Mouse (Mus musculus) c-Kit-negative CD71-positive TER-119-positive erythroid progenitor cells, embryonic 14.5 days (primary cell): ENCODE measurements around the gene Adprhl1.

ENCODE experiments used
- DNase-seq: peaks from one replicate; pipeline ENCODE4 v3.0.0-alpha.2; 2013; ENCODE audit warnings: low read depth, low spot score

Gene Adprhl1

DNA sequence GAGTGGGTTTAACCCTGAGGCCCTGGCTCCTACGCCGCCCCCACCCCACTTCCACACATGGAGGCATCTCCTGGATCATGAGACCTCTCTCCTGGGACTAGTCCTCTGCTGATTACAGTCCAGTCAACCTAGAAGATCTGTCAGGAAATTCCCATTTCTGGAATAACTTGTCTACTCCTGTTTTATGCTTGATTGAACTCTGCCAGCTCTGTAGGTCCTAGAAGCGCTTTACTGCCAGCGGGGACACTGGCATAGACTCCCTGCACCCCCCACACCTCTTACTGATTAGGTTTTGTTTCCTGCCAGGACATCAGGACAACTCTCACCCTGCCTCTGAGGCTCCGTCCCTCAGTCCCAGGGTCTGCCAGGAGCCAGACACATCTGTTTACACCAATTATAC is 56.5 kb downstream of the Adprhl1 start:
- no peak for DNase-seq

DNA sequence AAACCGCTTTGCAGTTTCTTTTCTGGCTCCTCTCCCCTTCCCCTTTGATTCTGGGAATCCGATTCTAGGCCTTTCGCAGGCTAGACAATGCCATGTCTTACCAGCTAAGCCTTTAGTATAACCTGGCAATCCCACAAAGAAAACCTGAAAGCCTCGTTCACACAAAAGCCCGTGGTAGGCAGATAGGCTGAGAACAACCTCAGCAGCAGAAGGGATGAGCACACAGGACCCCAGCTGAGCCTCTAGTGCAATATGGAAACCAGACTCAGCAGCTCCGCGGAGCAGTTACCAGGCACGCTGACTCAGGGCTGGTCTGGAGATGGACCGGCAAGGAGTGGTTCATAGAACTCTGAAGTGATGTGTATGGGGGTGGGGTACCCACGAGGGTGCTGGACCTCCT is 59.1 kb downstream of the Adprhl1 start:
- no peak for DNase-seq

- no peak for DNase-seq
Measured at GRCm38 (mm10) chr8:13190235-13190634, 63.7 kb downstream of the Adprhl1 start.

DNA sequence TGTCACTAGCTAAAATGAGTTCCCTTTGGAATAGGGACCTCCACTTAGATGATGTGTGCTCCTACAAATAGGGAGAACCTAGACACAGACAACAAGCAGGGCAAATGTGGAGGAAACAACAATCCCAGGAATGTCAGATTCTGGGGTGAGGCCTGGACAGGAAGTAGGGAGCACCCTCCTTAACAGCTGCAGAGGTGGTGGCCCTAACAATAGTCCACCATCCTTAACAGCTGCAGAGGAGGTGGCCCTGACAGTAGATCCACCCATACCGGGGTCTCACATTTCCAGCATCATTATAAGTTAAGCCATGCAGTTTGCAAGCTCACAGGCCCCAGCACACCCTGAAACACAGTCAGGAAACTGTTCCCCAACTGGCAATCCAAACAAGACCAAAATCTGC is 65.1 kb downstream of the Adprhl1 start:
- no peak for DNase-seq

DNA sequence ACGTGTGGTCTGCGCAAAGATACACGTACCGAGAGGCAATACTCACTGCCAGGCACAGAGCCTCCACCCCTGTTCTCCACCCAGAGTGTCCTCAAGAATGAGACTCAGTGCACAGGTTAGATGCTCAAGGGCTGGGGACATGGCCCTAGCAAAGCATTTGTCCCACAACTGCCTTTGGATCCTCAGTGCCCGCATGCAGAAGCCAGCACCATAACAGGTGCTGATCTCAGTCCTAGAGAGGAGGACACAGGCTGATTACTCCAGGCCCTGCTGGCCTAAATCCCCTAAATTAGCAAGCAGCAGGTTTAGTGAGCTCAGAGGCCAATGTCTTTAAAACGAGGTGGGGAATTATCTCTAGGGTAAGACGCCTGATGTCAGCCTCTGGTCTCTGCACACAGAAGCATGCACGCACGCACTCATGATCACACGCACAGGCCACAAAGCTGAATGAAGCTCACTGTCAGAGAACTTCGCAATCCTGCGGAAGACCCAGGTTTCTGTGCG is 65.9 kb downstream of the Adprhl1 start:
- DNase-seq = no peak

- DNase-seq = no peak
Measured at GRCm38 (mm10) chr8:13187638-13188037, 66.3 kb downstream of the Adprhl1 start.

GRCm38 (mm10) chr8:13187229-13187628 is 66.7 kb downstream of the Adprhl1 start:
- no peak for DNase-seq

GRCm38 (mm10) chr8:13186819-13187218 is 67.1 kb downstream of the Adprhl1 start:
- no peak for DNase-seq

DNA sequence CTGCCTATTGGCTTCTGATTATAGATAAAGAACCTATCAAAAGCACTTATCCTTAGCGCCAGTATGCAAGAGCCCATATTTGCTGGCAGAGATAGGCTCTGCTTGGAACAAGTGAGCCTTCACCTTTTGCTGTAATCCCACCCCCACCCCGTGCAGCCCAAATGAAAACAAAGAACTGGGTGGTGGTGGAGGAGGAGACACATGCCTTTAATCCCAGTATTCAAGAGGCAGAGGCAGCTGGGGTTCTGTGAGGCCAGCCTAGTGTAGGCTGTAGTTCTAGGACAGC is 72.3 kb downstream of the Adprhl1 start:
- no peak for DNase-seq

DNA sequence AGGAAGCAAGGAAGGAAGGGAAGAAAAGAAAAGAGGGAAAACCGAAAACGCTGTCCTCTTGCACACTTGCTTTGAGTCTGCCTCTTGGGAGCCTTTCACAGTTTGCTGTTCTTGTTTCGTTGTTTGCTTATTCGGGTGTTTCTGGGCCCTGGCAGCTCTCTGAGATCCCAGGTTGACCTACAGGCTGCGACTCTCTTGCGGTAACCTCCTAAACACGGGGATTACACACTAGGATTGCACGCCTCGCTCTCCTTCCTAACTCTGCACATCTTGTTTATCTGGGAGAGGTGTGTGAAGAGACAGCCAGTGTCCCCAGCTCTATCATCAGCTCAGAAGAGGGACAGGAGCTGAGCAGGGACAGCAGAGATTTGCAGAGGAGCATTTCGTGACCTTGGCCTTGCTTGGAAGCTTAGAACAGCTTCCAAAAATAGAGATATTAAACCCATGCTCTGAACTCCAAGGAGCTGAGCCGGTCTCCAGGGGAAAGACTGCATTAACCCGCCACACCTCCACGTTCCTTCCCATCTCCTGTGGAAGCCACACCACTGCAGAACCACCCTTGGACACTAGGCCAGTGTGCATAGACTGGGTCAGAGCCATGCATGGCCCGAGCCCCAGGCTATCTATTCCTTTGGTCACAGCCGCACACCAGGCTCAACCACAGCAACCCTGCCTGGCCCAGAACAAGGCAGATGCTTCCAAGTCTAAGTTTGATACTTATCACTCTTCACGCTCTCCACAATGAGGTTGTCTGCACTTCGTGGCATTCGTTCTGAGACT is 72.9 kb downstream of the Adprhl1 start:
- no peak for DNase-seq

GRCm38 (mm10) chr8:13180408-13180807 is 73.6 kb downstream of the Adprhl1 start:
- no peak for DNase-seq

DNA sequence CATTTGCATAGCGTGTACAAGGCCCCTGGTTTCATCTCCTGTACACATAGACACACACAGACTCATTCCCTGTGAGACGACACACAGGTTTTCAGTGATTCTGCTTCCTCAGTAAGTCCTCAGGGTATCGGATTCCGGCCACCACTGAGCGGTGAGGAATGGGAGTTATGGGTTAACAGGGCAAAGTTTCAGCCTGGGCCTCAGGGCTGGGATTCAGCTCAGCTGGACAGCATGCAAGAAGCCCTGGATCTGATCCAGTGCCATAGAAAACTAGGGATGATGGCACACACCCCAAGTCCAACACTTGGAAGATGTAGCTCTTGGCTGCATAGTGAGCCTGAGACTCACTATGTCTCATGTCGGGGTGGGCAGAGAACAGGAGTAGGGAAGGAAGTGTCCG is 74.0 kb downstream of the Adprhl1 start:
- no peak for DNase-seq

DNA sequence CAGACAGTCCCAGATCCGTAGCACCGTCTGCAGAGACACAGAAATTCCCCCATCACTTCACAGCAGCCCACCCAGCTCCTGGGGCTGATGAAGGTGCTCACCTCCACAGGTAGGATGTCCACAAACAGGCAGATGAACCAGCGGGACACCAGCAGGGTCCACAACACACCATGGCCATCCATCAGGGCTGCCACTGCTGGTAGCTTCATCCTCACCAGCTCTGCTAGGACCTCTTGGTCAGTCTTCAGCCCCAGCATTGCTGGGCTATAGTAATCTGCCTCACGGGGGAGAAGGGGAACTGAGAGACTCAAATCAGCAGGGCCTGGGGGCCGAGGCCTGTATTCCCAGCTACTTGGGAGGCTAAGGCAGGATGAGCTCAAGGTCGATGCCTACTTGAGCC is 74.5 kb downstream of the Adprhl1 start:
- no peak for DNase-seq

DNA sequence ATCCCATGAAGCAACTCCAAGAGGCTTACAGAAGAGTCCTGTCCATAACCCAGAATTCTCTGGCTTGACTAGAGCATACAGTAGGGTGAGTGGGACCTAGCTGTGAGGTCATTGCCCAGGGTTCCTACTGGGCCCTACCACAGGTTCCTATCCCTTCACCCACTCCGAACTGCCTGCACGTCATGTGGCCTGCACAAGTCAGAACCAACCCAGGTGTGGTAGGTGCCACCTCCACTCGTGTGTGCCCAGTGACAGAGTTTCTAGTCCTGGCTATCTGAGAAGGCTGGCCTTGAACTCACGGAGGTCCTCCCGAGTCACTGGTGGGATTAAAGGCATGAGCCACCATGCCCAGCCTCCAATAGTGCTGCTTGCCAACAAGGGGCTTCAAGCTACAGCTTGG is 75.8 kb downstream of the Adprhl1 start:
- DNase-seq = no peak

- no peak for DNase-seq
Measured at GRCm38 (mm10) chr8:13177173-13177852, 76.6 kb downstream of the Adprhl1 start.

DNA sequence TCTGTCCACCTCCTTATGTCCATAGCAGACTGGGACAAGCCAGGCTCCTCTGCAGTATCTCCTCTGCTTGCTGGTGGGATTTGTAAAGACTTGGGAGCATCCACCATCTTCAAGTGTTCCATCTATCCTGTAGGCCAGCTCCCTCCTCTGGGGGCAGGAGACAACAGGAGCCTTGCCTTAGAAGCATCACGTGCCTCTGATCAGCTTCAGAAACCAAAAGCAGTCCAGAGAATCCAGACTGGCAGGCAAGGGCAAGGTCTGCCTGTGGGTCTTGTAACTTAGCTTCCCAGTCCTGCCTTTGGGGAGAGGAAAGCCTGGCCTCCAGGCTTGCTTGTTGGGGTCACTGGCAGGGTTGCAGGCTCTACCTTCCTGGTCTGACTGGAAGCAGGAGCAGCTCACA is 78.3 kb downstream of the Adprhl1 start:
- no peak for DNase-seq

- no peak for DNase-seq
Measured at GRCm38 (mm10) chr8:13174811-13175210, 79.2 kb downstream of the Adprhl1 start.

- DNase-seq = no peak
Measured at GRCm38 (mm10) chr8:13174305-13174704, 79.7 kb downstream of the Adprhl1 start.
